Mouse (Mus musculus): ENCODE data around the gene Slc38a1.

DNA sequence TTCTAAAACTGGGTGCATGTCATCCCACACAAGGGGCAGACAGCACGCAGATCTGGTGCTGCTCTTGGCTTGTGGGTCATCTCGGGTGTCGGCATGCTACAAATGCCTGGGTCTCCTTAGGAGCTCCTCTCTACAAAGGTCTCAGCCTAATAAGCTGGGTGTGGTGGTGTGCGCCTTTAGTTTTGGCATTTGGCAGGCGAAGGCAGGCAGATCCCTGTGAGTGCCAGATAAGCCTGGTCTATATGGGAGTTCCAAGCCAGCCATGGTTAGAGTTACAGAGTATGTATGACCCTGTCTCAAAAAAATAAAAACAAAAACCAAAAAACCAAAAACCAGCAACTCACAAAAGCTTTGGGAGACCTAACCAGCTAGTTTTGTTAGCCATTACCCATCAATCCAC is 65.7 kb downstream of the Slc38a1 start:
- TF ChIP-seq TAL1 (IDR thresholded peaks at IDR 0.05; ENCODE audit: low read length), result no peak
- TF ChIP-seq GATA1 (IDR thresholded peaks at IDR 0.05; ENCODE audit: low read length), result no peak
